Mouse (Mus musculus): ENCODE data around the gene Klk10. TPM values are rescaled to one million over a fixed set of nuclear protein-coding genes. Genes with fewer than 3 reads are reported as not detected.

Gene Klk10
- polyA plus RNA-seq, 1 experiment from 2014 or later = 0.06 TPM

- 55% methylated on average over 7 of the region's 7 CpGs for WGBS (ENCODE audit: insufficient replicate concordance)
- ATAC-seq (ENCODE audit: insufficient read depth) = no peak
- Histone ChIP-seq H3K27ac (replicated peaks) (no peak overlapping the region), H3K4me2 (no peak overlapping the region), H3K9ac (no peak overlapping the region), H3K4me3 (replicated peaks) (no peak overlapping the region), H3K9me3 (replicated peaks) (no peaks in the 10 kb centered on the region), H3K36me3 (replicated peaks) (no peaks in the 10 kb centered on the region), H3K27me3 (no peaks in the 10 kb centered on the region), H3K4me1 (replicated peaks) (no peaks in the 10 kb centered on the region)
Observed at GRCm38 (mm10) chr7:43775311-43776057, 5.4 kb upstream of the Klk10 start.

GRCm38 (mm10) chr7:43776506-43776905, 4.3 kb upstream of the Klk10 start:
- Histone ChIP-seq H3K9me3 (replicated peaks) (no peaks in the 10 kb centered on the region), H3K27ac (replicated peaks) (no peak overlapping the region), H3K36me3 (replicated peaks) (no peaks in the 10 kb centered on the region), H3K9ac (no peak overlapping the region), H3K4me2 (no peak overlapping the region), H3K4me1 (replicated peaks) (no peaks in the 10 kb centered on the region), H3K4me3 (replicated peaks) (no peak overlapping the region), H3K27me3 (no peaks in the 10 kb centered on the region)
- 67% methylated on average over 5 of the region's 5 CpGs for WGBS (ENCODE audit: insufficient replicate concordance)
- ATAC-seq (ENCODE audit: insufficient read depth) = no peak

- no peak for ATAC-seq (ENCODE audit: insufficient read depth)
- H3K9me3 ChIP-seq (replicated peaks) = no peaks in the 10 kb centered on the region
- peaks cover 2% of the 10 kb centered on the region; the same call in 1 of the 2 replicates for H3K27me3 ChIP-seq
- H3K4me3 ChIP-seq (replicated peaks) = no peak overlapping the region
- H3K27ac ChIP-seq (replicated peaks) = no peak overlapping the region
- H3K36me3 ChIP-seq (replicated peaks) = no peaks in the 10 kb centered on the region
- H3K4me1 ChIP-seq (replicated peaks) = no peaks in the 10 kb centered on the region
- WGBS (ENCODE audit: insufficient replicate concordance) = 62% methylated on average over 12 of the region's 12 CpGs
- no peak overlapping the region for H3K9ac ChIP-seq
- H3K4me2 ChIP-seq = no peak overlapping the region
Observed at GRCm38 (mm10) chr7:43777423-43777822, 3.4 kb upstream of the Klk10 start.

DNA sequence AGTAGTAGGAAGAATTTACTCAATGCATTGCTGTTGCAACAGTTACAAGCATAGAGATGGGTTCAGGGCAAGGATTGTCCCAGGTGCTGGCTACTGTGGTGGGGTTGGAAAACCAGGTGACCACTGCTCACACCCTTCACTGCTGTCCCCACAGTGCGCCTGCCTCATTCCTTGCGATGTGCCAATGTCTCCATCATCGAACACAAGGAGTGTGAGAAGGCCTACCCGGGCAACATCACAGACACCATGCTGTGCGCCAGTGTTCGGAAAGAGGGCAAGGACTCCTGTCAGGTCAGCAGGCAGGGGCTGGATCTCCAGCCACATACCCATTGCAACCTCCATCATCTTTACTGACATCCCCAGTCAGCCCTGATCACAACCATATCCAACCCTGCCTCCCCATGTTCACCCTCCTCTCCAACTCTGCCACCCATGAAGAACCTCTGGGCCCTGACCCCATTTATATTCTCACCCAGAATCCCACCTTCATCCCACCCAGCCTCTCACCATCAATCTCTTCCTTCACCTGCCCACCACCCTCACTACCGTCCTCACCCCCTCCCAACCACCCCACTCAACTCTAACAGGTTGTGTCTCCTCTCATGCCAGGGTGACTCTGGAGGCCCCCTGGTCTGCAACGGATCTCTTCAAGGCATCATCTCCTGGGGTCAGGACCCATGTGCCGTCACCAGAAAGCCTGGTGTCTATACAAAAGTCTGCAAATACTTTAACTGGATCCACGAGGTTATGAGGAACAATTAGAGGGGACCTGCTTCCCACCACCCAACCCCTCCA, 2.5 kb upstream of the Klk10 start:
- H3K36me3 ChIP-seq (replicated peaks) = no peaks in the 10 kb centered on the region
- no peak overlapping the region for H3K4me2 ChIP-seq
- H3K9me3 ChIP-seq (replicated peaks) = no peaks in the 10 kb centered on the region
- no peak for ATAC-seq (ENCODE audit: insufficient read depth)
- H3K4me1 ChIP-seq (replicated peaks) = 0 out of 2 replicates have a peak, but pooled peaks cover 2% of the 10 kb centered on the region
- no peak overlapping the region for H3K9ac ChIP-seq
- WGBS (ENCODE audit: insufficient replicate concordance) = 67% methylated on average over 10 of the region's 10 CpGs
- H3K4me3 ChIP-seq (replicated peaks) = no peak overlapping the region
- H3K27ac ChIP-seq (replicated peaks) = no peak overlapping the region
- H3K27me3 ChIP-seq = peaks cover 11% of the 10 kb centered on the region

DNA sequence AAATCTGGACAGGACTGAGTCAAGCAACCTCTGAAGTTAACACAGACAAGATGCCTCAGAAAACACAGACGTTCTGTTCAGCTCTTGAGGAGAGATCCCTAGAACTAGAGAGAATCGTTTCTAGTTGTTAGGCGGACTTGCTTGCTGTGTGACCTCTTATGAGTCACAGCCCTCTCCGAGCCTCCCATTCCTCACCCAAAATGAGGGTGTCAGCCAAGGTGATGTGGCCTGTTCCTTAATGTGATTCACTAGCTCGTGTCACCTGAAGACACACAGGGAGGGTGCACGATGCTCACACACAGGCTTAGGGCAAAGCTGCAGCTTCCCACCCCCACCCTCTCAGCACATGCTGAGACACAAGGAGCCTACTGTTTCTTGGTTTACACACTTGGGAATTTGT, 594 bp upstream of the Klk10 start:
- WGBS (ENCODE audit: insufficient replicate concordance) = 52% methylated on average over 6 of the region's 6 CpGs
- Histone ChIP-seq H3K4me1 (replicated peaks) (0 out of 2 replicates have a peak, but pooled peaks cover 2% of the 10 kb centered on the region), H3K4me3 (replicated peaks) (no peak overlapping the region), H3K9ac (no peak overlapping the region), H3K4me2 (no peak overlapping the region), H3K27me3 (peaks cover 15% of the 10 kb centered on the region), H3K27ac (replicated peaks) (no peak overlapping the region), H3K36me3 (replicated peaks) (no peaks in the 10 kb centered on the region), H3K9me3 (replicated peaks) (no peaks in the 10 kb centered on the region)
- no peak for ATAC-seq (ENCODE audit: insufficient read depth)

GRCm38 (mm10) chr7:43781541-43781940, 706 bp downstream of the Klk10 start:
- no peak for ATAC-seq (ENCODE audit: insufficient read depth)
- Histone ChIP-seq H3K4me2 (no peak overlapping the region), H3K27ac (replicated peaks) (no peak overlapping the region), H3K4me3 (replicated peaks) (no peak overlapping the region), H3K9me3 (replicated peaks) (no peaks in the 10 kb centered on the region), H3K27me3 (peaks cover 15% of the 10 kb centered on the region), H3K36me3 (replicated peaks) (no peaks in the 10 kb centered on the region), H3K4me1 (replicated peaks) (0 out of 2 replicates have a peak, but pooled peaks cover 2% of the 10 kb centered on the region), H3K9ac (no peak overlapping the region)
- WGBS (ENCODE audit: insufficient replicate concordance) = 72% methylated on average over 11 of the region's 11 CpGs

GRCm38 (mm10) chr7:43782275-43783265, 1.7 kb downstream of the Klk10 start:
- no peak overlapping the region for H3K4me3 ChIP-seq (replicated peaks)
- H3K27ac ChIP-seq (replicated peaks) = no peak overlapping the region
- 8% methylated on average over 36 of the region's 36 CpGs for WGBS (ENCODE audit: insufficient replicate concordance)
- no peak for ATAC-seq (ENCODE audit: insufficient read depth)
- H3K9ac ChIP-seq = no peak overlapping the region
- H3K4me1 ChIP-seq (replicated peaks) = 0 out of 2 replicates have a peak, but pooled peaks cover 2% of the 10 kb centered on the region
- H3K4me2 ChIP-seq = peak overlapping the region; percentile 48
- peaks cover 15% of the 10 kb centered on the region for H3K27me3 ChIP-seq
- no peaks in the 10 kb centered on the region for H3K9me3 ChIP-seq (replicated peaks)
- H3K36me3 ChIP-seq (replicated peaks) = no peaks in the 10 kb centered on the region

DNA sequence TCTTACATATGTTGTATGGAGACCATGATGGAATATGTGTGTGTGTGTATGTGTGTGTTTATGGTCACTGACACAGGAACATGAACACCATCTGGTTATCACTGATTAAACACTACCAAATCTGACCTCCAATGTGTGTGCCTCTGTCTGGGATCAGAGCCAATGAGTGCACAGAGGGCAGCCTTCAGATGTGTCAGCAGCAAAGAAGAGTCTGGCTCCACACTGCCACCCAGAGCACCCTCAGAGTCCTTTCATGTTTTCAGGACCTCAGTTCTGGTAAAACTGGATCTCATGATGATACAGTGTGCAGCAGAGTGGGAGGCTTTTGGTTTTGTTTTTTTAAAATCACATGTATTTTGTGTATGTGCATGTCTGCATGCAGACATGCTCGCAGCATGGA, 4.5 kb downstream of the Klk10 start:
- Histone ChIP-seq H3K27me3 (peaks cover 15% of the 10 kb centered on the region), H3K4me2 (no peak overlapping the region), H3K27ac (replicated peaks) (no peak overlapping the region), H3K9ac (no peak overlapping the region), H3K9me3 (replicated peaks) (no peaks in the 10 kb centered on the region), H3K36me3 (replicated peaks) (no peaks in the 10 kb centered on the region), H3K4me3 (replicated peaks) (no peak overlapping the region), H3K4me1 (replicated peaks) (0 out of 2 replicates have a peak, but pooled peaks cover 2% of the 10 kb centered on the region)
- 68% methylated on average over 1 of the region's 1 CpGs for WGBS (ENCODE audit: insufficient replicate concordance)
- ATAC-seq (ENCODE audit: insufficient read depth) = no peak

DNA sequence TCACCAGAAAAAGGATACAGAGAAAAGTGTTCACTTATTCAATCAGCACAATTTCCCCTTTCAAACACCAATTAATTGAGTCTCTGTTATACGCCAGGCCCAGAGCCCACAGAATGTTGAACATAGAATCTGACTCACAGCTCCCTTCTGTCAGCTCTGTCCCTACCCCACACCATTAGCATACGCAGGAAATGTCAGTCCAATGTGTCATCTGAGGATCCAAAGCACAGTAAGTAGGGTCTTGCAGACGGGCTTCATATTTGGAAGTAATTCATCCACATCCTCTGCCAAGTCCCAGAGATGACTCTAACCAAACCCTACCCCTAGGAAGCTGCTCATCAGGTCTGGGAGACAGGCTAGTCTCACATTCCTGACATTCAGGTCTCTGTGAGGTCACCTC, 7.3 kb downstream of the Klk10 start:
- Histone ChIP-seq H3K27me3 (peaks cover 6% of the 10 kb centered on the region), H3K27ac (replicated peaks) (no peak overlapping the region), H3K9ac (no peak overlapping the region), H3K9me3 (replicated peaks) (no peaks in the 10 kb centered on the region), H3K36me3 (replicated peaks) (no peaks in the 10 kb centered on the region), H3K4me1 (replicated peaks) (no peaks in the 10 kb centered on the region), H3K4me3 (replicated peaks) (no peak overlapping the region), H3K4me2 (no peak overlapping the region)
- 49% methylated on average over 3 of the region's 3 CpGs for WGBS (ENCODE audit: insufficient replicate concordance)
- ATAC-seq (ENCODE audit: insufficient read depth) = no peak

DNA sequence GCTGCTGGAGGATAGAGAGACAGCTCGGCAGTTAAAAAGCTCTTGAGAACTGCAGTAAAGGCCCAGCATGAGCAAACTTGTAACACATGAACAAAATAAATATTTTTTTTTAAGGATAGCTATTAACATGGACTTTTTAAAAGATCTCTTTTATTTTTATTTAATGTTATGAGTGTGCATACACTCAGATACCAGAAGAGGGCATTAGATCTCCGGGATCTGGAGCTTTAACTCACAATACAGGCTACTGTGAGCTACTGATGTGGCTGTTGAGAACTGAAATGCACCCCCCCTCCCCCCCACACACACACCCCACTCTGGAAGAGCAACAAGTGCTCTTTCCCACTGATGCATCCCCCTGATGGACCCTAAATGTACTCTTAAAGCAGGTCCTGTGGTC, 8.5 kb downstream of the Klk10 start:
- Histone ChIP-seq H3K27ac (replicated peaks) (no peak overlapping the region), H3K9me3 (replicated peaks) (no peaks in the 10 kb centered on the region), H3K36me3 (replicated peaks) (no peaks in the 10 kb centered on the region), H3K27me3 (no peaks in the 10 kb centered on the region), H3K4me3 (replicated peaks) (no peak overlapping the region), H3K4me2 (no peak overlapping the region), H3K4me1 (replicated peaks) (no peaks in the 10 kb centered on the region), H3K9ac (no peak overlapping the region)
- ATAC-seq (ENCODE audit: insufficient read depth) = no peak
- 47% methylated on average over 2 of the region's 2 CpGs for WGBS (ENCODE audit: insufficient replicate concordance)

All from liver, embryonic 15.5 days (tissue).